Mouse (Mus musculus): ENCODE measurements around the gene Gm17622.

Gm17622 gene

GRCm38 (mm10) chr13:96511262-96511661 is 20.7 kb downstream of the Gm17622 start:
- no peak for DNase-seq (ENCODE audit: low spot score)

- DNase-seq (ENCODE audit: low spot score): no peak
Measured at GRCm38 (mm10) chr13:96511893-96512292, 21.4 kb downstream of the Gm17622 start.

- no peak for DNase-seq (ENCODE audit: low spot score)
Measured at GRCm38 (mm10) chr13:96514154-96514942, 23.8 kb downstream of the Gm17622 start.

- no peak for DNase-seq (ENCODE audit: low spot score)
Measured at GRCm38 (mm10) chr13:96516249-96516648, 25.7 kb downstream of the Gm17622 start.

- DNase-seq (ENCODE audit: low spot score): no peak
Measured at GRCm38 (mm10) chr13:96517335-96517734, 26.8 kb downstream of the Gm17622 start.

- DNase-seq (ENCODE audit: low spot score): no peak
Measured at GRCm38 (mm10) chr13:96521294-96521693, 30.8 kb downstream of the Gm17622 start.

- DNase-seq (ENCODE audit: low spot score): no peak
Measured at GRCm38 (mm10) chr13:96527022-96527421, 36.5 kb downstream of the Gm17622 start.

GRCm38 (mm10) chr13:96527856-96528255 is 37.3 kb downstream of the Gm17622 start:
- DNase-seq (ENCODE audit: low spot score): no peak

- DNase-seq (ENCODE audit: low spot score): no peak
Measured at GRCm38 (mm10) chr13:96528776-96529175, 38.2 kb downstream of the Gm17622 start.

- no peak for DNase-seq (ENCODE audit: low spot score)
Measured at GRCm38 (mm10) chr13:96529542-96529941, 39.0 kb downstream of the Gm17622 start.

GRCm38 (mm10) chr13:96530064-96530463 is 39.5 kb downstream of the Gm17622 start:
- no peak for DNase-seq (ENCODE audit: low spot score)

- no peak for DNase-seq (ENCODE audit: low spot score)
Measured at GRCm38 (mm10) chr13:96532176-96532575, 41.6 kb downstream of the Gm17622 start.

GRCm38 (mm10) chr13:96533742-96534141 is 43.2 kb downstream of the Gm17622 start:
- DNase-seq (ENCODE audit: low spot score): no peak

- DNase-seq (ENCODE audit: low spot score): no peak
Measured at GRCm38 (mm10) chr13:96536821-96537572, 46.5 kb downstream of the Gm17622 start.

- no peak for DNase-seq (ENCODE audit: low spot score)
Measured at GRCm38 (mm10) chr13:96538103-96538502, 47.6 kb downstream of the Gm17622 start.
